In genomic region chr10:71381471-71382033, GRCm38 (mm10) we compare ENCODE assay signal across 19 mouse cellular contexts. TPM values are rescaled to one million over a fixed set of nuclear protein-coding genes. Genes with fewer than 3 reads are reported as not detected.
DNase-seq lines count a peak whose midpoint lies in the region; ATAC-seq and TF ChIP-seq lines count a peak whose summit lies in the region.
"Had no signal": no experiment of that assay in that cellular context is flagged by ENCODE, and none has a peak within 500 bp of the region (broad histone marks: within the 10 kb centered on the region; RNA-seq: fewer than 3 reads in every experiment).

No protein-coding gene starts in this region.

- H3K4me2 ChIP-seq in kidney, embryonic 15.5 days, result peak overlapping the region; percentile 36
- H3K4me2 ChIP-seq: forebrain, embryonic 12.5 days; hindbrain, embryonic 12.5 days; limb, embryonic 15.5 days had no signal

- POLR2A ChIA-PET in Patski (lab: Charles Lee), result interaction anchor here (1.1 kb wide), 1 partner anchor 36 kb away, joined by 4 read pairs; no protein-coding TSS in a partner anchor

- 0 out of 2 replicates have a peak overlapping the region, but pooled peaks have one; percentile 0 for H3K4me3 ChIP-seq in kidney, embryonic 15.5 days (replicated peaks)
- no peak overlapping the region for H3K4me3 ChIP-seq in hindbrain, embryonic 10.5 days
- H3K4me3 ChIP-seq: embryonic facial prominence, embryonic 10.5 days; forebrain, embryonic 12.5 days; heart, embryonic 10.5 days; hindbrain, embryonic 12.5 days; limb, embryonic 15.5 days; myocyte had no signal

- intact Hi-C loops in heart, postnatal 25 days (cut with DNase I), result no loop called here

- peak; percentile 42 for DNase-seq in kidney, adult 18-20 months
- no peak for DNase-seq in kidney, postnatal 25 days
- DNase-seq in Patski (ENCODE audit: low read depth, low spot score), result no peak
- DNase-seq in testis, postnatal 14 days (ENCODE audit: low spot score), result peak; percentile 27
- no peak for DNase-seq in heart, postnatal 25 days (ENCODE audit: low spot score)
- DNase-seq in hindbrain, embryonic 10.5 days (ENCODE audit: low spot score), result no peak
- DNase-seq: cerebellum, adult 18-20 months; cerebellum, postnatal 36 days; lung, postnatal 10 days; midbrain, embryonic 14.5 days had no signal

- peaks cover 41% of the 10 kb centered on the region for H3K36me3 ChIP-seq in kidney, embryonic 15.5 days
- H3K36me3 ChIP-seq in hindbrain, embryonic 10.5 days, result peaks cover 50% of the 10 kb centered on the region

- no peaks in the 10 kb centered on the region for H3K9me3 ChIP-seq in kidney, embryonic 15.5 days (replicated peaks)
- H3K9me3 ChIP-seq in hindbrain, embryonic 10.5 days, result no peaks in the 10 kb centered on the region
- H3K9me3 ChIP-seq: embryonic facial prominence, embryonic 10.5 days; forebrain, embryonic 12.5 days; G1E; heart, embryonic 10.5 days; hindbrain, embryonic 12.5 days; limb, embryonic 15.5 days had no signal

- H3K27ac ChIP-seq in kidney, embryonic 15.5 days, result peak overlapping the region; percentile 74
- H3K27ac ChIP-seq in hindbrain, embryonic 10.5 days, result no peak overlapping the region
- H3K27ac ChIP-seq: embryonic facial prominence, embryonic 10.5 days; forebrain, embryonic 12.5 days; heart, embryonic 10.5 days; hindbrain, embryonic 12.5 days; limb, embryonic 15.5 days had no signal

- H3K27me3 ChIP-seq in Patski, result no peaks in the 10 kb centered on the region
- H3K27me3 ChIP-seq in kidney, embryonic 15.5 days, result no peaks in the 10 kb centered on the region
- H3K27me3 ChIP-seq in hindbrain, embryonic 10.5 days (ENCODE audit: insufficient read depth, poor library complexity, severe bottlenecking), result no peaks in the 10 kb centered on the region
- H3K27me3 ChIP-seq: forebrain, embryonic 12.5 days; hindbrain, embryonic 12.5 days; limb, embryonic 15.5 days had no signal

- in situ Hi-C loops in Patski (cut with MboI; ENCODE audit: low pct_unique_long_range_greater_than_20kb), result no loop called here

- peak; percentile 66 for ATAC-seq in Patski
- ATAC-seq in kidney, embryonic 15.5 days (replicated peaks; ENCODE audit: low FRiP score), result peak; percentile 27; the same call in 1 of the 2 replicates
- ATAC-seq: inflammation-experienced regulatory T-cells, adult 6 months had no signal

- 68% methylated on average over 29 of the region's 29 CpGs for WGBS in kidney, embryonic 15.5 days
- WGBS in hindbrain, embryonic 10.5 days, result 90% methylated on average over 29 of the region's 29 CpGs

- no peak overlapping the region for H3K9ac ChIP-seq in kidney, embryonic 15.5 days
- H3K9ac ChIP-seq: forebrain, embryonic 12.5 days; hindbrain, embryonic 12.5 days; limb, embryonic 15.5 days had no signal

- H3K4me1 ChIP-seq in kidney, embryonic 15.5 days, result peaks cover 32% of the 10 kb centered on the region
- peaks cover 10% of the 10 kb centered on the region for H3K4me1 ChIP-seq in hindbrain, embryonic 10.5 days (replicated peaks)
- H3K4me1 ChIP-seq: forebrain, embryonic 12.5 days; heart, embryonic 10.5 days; hindbrain, embryonic 12.5 days; limb, embryonic 15.5 days had no signal

- CTCF ChIA-PET in Patski (lab: Charles Lee), result interaction anchor here (1.0 to 3.2 kb wide), 6 partner anchors 13 to 155 kb away, joined by 3 to 13 read pairs (median 4); partner anchors contain the start of gene Ipmk

- no peak for TF ChIP-seq CTCF in Patski (IDR thresholded peaks at IDR 0.05)

RNA-seq across cellular contexts. Expression of gene Ipmk, which starts 34.0 kb away (rescaled TPM):
- polyA plus RNA-seq in Patski (2021), result 73.9 TPM
- polyA plus RNA-seq in kidney, embryonic 15.5 days (2015; fragmentation: Nextera tagmentation; extraction: Ambion mirVana), result 14.3 and 18.6 TPM in 2 replicates
- total RNA-seq in heart, postnatal 25 days (2021), result 10 to 100 TPM; 12.8 to 14.6 TPM
- polyA plus RNA-seq in hindbrain, embryonic 10.5 days (2016; fragmentation: Nextera tagmentation; extraction: Ambion mirVana), result 15.5 and 20.0 TPM in 2 replicates

RNA-seq across cellular contexts. Expression of gene Cisd1, which starts 36.8 kb away (rescaled TPM):
- 137 TPM for polyA plus RNA-seq in Patski (2021)
- polyA plus RNA-seq in kidney, embryonic 15.5 days (2015; fragmentation: Nextera tagmentation; extraction: Ambion mirVana), result 131 and 136 TPM in 2 replicates
- total RNA-seq in heart, postnatal 25 days (2021), result 100 to 1,000 TPM; 306 to 315 TPM
- 148 and 166 TPM in 2 replicates for polyA plus RNA-seq in hindbrain, embryonic 10.5 days (2016; fragmentation: Nextera tagmentation; extraction: Ambion mirVana)

Comparison
In these comparisons a context has a peak if more than half of its experiments do, and no peak if none do; other contexts are left out.
1. DNase-seq: peak in kidney, adult 18-20 months (single experiment) and testis, postnatal 14 days (single experiment); none in kidney, postnatal 25 days (0 of 2), Patski (single experiment), heart, postnatal 25 days (single experiment) and hindbrain, embryonic 10.5 days (single experiment).